Mouse (Mus musculus) thymus, postnatal 25 days (tissue): ENCODE results near the gene U90926.

Experiments
- DNase-seq: peaks from one replicate; pipeline ENCODE4 v3.0.0; 2022

The U90926 gene

GRCm38 (mm10) chr5:92212231-92212630 is 3.0 kb downstream of the U90926 start:
- no peak for DNase-seq

GRCm38 (mm10) chr5:92210205-92210604 is 5.0 kb downstream of the U90926 start:
- DNase-seq, result no peak

- no peak for DNase-seq
Observed at GRCm38 (mm10) chr5:92206121-92206520, 9.1 kb downstream of the U90926 start.

- DNase-seq, result no peak
Observed at GRCm38 (mm10) chr5:92205706-92206105, 9.5 kb downstream of the U90926 start.

GRCm38 (mm10) chr5:92205184-92205583 is 10.0 kb downstream of the U90926 start:
- DNase-seq, result no peak

GRCm38 (mm10) chr5:92204162-92205036 is 10.8 kb downstream of the U90926 start:
- DNase-seq, result no peak

- no peak for DNase-seq
Observed at GRCm38 (mm10) chr5:92198266-92198665, 16.9 kb downstream of the U90926 start.

- DNase-seq, result no peak
Observed at GRCm38 (mm10) chr5:92196895-92197811, 18.1 kb downstream of the U90926 start.

GRCm38 (mm10) chr5:92195716-92196115 is 19.5 kb downstream of the U90926 start:
- DNase-seq, result peak; percentile 32

GRCm38 (mm10) chr5:92188881-92189483 is 26.2 kb downstream of the U90926 start:
- DNase-seq, result no peak

GRCm38 (mm10) chr5:92183071-92183830 is 32.0 kb downstream of the U90926 start:
- DNase-seq, result peak; percentile 77

GRCm38 (mm10) chr5:92165976-92166375 is 49.2 kb downstream of the U90926 start:
- peak; percentile 32 for DNase-seq
